Mouse (Mus musculus) heart, embryonic 11.5 days (tissue): ENCODE results near the gene Ube2m. TPM values are rescaled to one million over a fixed set of nuclear protein-coding genes. Genes with fewer than 3 reads are reported as not detected.

ENCODE experiments used
- ATAC-seq: fragments of 200-750 bp; cut with Nextera tagmentation; replicated peaks from 2 replicates; pipeline ENCODE4 v1.8.0; 2017; ENCODE audit warnings: moderate library complexity; ENCODE audit not compliant: insufficient number of reproducible peaks, low FRiP score, low TSS enrichment
- H3K27ac ChIP-seq: fragments of 300-500 bp; sonication (generic); 2 replicates; pipeline ENCODE4 v1.5.1; 2014; ENCODE audit warnings: mild to moderate bottlenecking, low read depth, low read length
- H3K27me3 ChIP-seq: fragments of 300-500 bp; sonication (generic); 2 replicates; pipeline ENCODE4 v1.6.1; 2014; ENCODE audit warnings: mild to moderate bottlenecking, low read length, mixed read lengths; ENCODE audit not compliant: control insufficient read depth, insufficient read depth
- H3K36me3 ChIP-seq: fragments of 300-500 bp; sonication (generic); 2 replicates; pipeline ENCODE4 v1.6.1; 2014; ENCODE audit warnings: mild to moderate bottlenecking, low read length, moderate library complexity, mixed read lengths; ENCODE audit not compliant: control insufficient read depth, insufficient read depth
- H3K4me1 ChIP-seq: fragments of 300-500 bp; sonication (generic); 2 replicates; pipeline ENCODE4 v1.6.1; 2014; ENCODE audit warnings: low read length; ENCODE audit not compliant: control insufficient read depth, insufficient read depth
- H3K4me2 ChIP-seq: fragments of 300-500 bp; sonication (generic); 2 replicates; pipeline ENCODE4 v1.6.1; 2014; ENCODE audit warnings: mild to moderate bottlenecking, moderate library complexity
- H3K4me3 ChIP-seq: fragments of 300-500 bp; sonication (generic); 2 replicates; pipeline ENCODE4 v1.5.1; 2014; ENCODE audit warnings: low read depth, low read length
- H3K9ac ChIP-seq: fragments of 300-500 bp; sonication (generic); 2 replicates; pipeline ENCODE4 v1.6.1; 2014; ENCODE audit warnings: mild to moderate bottlenecking, low read depth, low read length, moderate library complexity
- H3K9me3 ChIP-seq: fragments of 300-500 bp; sonication (generic); replicated peaks from 2 replicates; pipeline ENCODE4 v1.6.1; 2016; ENCODE audit warnings: low read length; ENCODE audit not compliant: control insufficient read depth
- WGBS: fragments of 180-500 bp; shearing (Covaris S2); extraction: QIAGEN DNeasy Blood & Tissue Kit; methylation state at CpG from one replicate; pipeline ENCODE4 v1.1.7; 2014; ENCODE audit not compliant: insufficient replicate concordance; 5-methylcytosine and 5-hydroxymethylcytosine counted together
- polyA plus RNA-seq: library from polyadenylated mRNA; unstranded; fragments of >200 nt; fragmentation: Nextera tagmentation; extraction: Ambion mirVana; gene quantifications from 2 replicates; pipeline ENCODE4 v1.2.1, GENCODE M21; 2014

The Ube2m gene
- polyA plus RNA-seq, 1 experiment from 2014 or later: 172 TPM

DNA sequence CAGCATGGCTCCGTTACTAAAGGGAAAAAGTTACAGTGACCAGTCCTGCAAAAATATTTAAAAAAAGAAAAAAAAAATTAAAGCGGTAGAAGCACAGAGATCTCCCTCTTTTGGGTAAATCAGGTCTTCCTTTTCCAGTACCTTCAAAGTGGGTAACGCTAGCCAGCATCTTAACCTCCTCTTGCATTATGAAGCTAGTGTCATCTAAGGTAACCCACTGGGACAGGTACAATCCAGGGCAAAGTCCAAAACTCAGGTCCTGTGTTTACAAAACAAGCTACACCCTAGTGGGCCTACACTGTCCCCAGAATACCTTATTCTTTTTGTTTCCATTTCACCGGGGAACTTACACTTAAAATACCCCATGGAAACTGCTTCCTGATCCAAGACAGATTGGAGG lies 24.4 kb downstream of the Ube2m start:
- Histone ChIP-seq H3K9me3 (no peaks in the 10 kb centered on the region), H3K36me3 (no peaks in the 10 kb centered on the region), H3K4me2 (no peak overlapping the region), H3K4me3 (no peak overlapping the region), H3K27ac (no peak overlapping the region), H3K9ac (no peak overlapping the region), H3K4me1 (peaks cover 6% of the 10 kb centered on the region; the same call in 1 of the 2 replicates), H3K27me3 (no peaks in the 10 kb centered on the region)
- ATAC-seq: no peak
- WGBS: 59% methylated on average over 4 of the region's 4 CpGs

DNA sequence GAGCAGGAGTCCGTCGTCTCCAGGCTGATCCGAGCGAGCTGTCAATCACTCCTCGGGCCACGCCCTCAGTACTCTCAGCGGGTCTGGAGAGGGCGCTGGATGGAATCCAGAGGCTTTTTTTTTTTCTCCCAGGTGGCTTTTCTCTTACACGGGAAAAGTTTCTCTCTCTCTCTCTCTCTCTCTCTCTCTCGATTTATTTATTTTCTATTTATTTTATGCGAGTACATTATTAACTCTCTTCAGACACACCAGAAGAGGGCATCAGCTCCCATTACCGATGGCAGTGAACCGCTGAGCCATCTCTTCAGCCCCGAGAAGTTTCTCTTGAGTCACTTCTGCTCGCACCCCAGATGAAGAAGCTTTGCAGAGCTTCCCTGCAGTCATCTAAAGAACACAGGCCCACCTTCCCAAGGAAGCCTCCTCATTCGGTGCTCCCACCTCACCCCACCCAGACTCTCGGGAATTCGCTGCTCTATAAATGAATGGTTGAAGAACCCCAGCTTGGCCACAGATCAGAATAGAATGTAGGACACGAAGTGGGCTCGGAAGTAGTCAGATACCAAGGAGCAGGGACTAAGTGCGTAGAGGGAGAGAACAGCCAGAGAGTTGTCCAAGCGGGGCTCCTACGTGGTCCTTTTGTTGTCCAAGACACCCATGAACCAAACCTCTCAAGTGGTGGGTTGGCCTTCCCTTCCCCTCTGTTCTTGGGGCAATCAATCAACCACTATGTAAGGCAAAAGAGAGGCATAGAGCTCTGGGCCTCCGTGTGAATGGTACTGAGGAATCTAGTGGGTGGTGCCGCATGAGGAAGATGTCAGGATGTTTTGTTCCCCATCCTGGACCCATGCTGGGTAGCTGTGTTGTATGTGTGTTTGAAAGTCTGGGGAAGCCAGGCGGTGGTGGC lies 27.8 kb downstream of the Ube2m start, which contains the start of gene Zbtb45:
Gene Zbtb45 (minus strand): TSS at position 30 of the 904 bp plus-strand sequence.
- Histone ChIP-seq H3K4me3 (peak within 1 kb of the TSS; percentile 70), H3K9me3 (no peaks in the 10 kb centered on the region), H3K36me3 (no peaks in the 10 kb centered on the region), H3K27ac (peak within 1 kb of the TSS; percentile 94), H3K27me3 (peaks cover 14% of the 10 kb centered on the region), H3K4me2 (peak within 1 kb of the TSS; percentile 93), H3K9ac (peak within 1 kb of the TSS; percentile 91), H3K4me1 (peaks cover 13% of the 10 kb centered on the region; the same call in 1 of the 2 replicates)
- WGBS: 15% methylated on average over 26 of the region's 26 CpGs
- no peak; the same call in 1 of the 2 replicates for ATAC-seq

DNA sequence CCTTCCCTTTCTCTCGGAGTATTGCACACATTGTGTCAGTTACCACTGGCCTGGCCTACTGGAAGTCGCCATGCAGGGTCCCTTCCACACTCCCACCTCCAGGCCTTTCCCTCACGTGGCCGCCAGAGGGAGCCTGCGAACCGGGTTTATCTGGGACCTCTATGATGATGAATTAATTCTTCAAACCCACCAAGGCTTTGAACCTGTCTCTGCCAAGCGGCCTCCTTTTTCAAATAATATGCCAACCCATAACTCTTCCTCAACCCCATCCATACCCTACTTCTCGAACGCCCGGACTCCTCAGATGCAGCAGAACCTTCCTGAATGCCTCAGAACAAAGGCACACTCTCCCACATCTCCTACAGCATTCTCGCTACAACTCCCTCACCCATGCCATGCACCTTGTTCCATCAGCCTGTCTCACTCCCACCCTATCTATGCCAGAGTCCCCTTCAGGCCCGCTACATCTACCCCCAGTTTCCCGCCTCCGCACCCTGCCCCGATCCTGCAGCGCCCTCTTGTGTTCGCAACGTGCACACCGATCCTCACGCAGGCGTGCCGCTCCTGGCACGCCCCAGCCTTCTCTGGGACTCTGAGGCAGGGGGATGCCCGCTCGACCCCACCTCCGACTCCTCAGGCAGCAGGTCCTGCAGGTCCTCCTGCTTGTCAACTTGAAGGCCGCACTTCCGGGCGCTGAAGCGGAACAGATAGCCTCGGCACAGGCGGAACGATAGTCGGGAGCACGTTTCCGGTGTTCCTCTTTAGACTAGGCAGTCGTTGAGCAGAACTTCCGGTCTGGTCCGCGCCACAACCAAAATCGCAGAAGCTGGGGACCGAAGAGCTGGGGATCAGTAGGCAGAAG lies 28.7 kb downstream of the Ube2m start:
- Histone ChIP-seq H3K9ac (peak overlapping the region; percentile 91), H3K4me3 (peak overlapping the region; percentile 70), H3K27ac (peak overlapping the region; percentile 94), H3K36me3 (no peaks in the 10 kb centered on the region), H3K4me2 (peak overlapping the region; percentile 93), H3K9me3 (no peaks in the 10 kb centered on the region), H3K4me1 (peaks cover 13% of the 10 kb centered on the region; the same call in 1 of the 2 replicates), H3K27me3 (peaks cover 14% of the 10 kb centered on the region)
- 1% methylated on average over 42 of the region's 42 CpGs for WGBS
- peak; percentile 81 for ATAC-seq

DNA sequence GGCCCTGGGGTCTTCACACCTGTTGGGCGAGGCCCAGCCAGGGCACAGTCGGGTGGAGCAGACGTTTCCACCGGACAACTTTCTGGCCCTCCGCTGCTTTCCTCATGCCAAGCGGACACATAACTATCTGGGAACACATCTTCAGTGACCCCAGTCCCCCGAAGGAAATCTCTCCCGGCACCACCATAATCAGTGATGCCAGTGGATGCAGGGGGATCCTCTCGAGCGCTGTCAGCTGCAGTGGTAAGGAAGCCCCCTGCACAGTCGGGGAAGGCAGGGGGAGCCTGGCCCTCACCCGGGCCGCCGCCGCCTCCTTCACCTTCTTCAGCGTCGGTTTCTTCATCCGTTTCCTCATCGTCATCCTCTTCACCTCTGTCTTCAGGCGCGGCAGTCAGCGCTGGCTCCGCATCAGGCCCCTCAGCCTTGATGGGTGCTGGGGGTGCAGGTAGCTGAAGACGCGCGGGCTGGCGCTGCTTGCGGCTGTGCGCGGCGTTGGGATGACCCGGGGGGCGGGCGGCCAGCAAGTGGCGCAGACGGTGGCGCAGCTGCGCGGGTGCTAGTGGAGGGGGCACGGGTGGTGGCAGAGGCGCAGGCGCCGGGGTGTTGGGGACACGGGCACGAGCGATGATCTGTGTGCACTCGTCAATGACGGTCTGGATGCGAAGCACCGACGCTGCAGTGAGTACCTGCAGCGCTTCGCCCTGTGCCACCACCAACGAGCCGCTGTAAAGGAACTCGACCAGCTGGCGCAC lies 30.6 kb downstream of the Ube2m start:
- peaks cover 14% of the 10 kb centered on the region for H3K27me3 ChIP-seq
- H3K9me3 ChIP-seq: no peaks in the 10 kb centered on the region
- WGBS: 30% methylated on average over 57 of the region's 57 CpGs
- peak overlapping the region; percentile 44 for H3K4me2 ChIP-seq
- no peak overlapping the region for H3K27ac ChIP-seq
- H3K36me3 ChIP-seq: no peaks in the 10 kb centered on the region
- peaks cover 13% of the 10 kb centered on the region; the same call in 1 of the 2 replicates for H3K4me1 ChIP-seq
- H3K9ac ChIP-seq: peak overlapping the region; percentile 58; the same call in 1 of the 2 replicates
- H3K4me3 ChIP-seq: peak overlapping the region; percentile 19; the same call in 1 of the 2 replicates
- no peak for ATAC-seq

DNA sequence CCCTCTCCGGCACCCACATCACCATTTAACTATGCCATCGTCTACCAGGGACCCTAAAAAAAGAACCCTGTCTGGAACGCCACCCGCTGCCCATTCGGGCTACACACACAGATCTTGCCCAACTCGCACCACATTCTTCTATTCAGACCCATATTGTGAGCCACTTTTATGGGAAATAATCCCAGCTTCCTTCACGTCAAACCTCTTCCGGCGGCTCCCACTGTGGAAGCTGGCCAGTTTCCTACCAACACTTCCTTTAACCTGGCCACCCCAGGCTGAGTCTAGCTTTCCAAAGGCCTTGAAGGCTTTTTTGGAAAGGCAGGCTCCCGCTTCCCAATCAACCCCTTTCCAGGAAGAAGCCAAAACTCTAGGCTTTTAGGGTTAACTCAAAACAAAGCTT lies 31.5 kb downstream of the Ube2m start:
- Histone ChIP-seq H3K9me3 (no peaks in the 10 kb centered on the region), H3K27ac (no peak overlapping the region), H3K4me2 (no peak overlapping the region), H3K4me3 (no peak overlapping the region), H3K9ac (no peak overlapping the region), H3K4me1 (peaks cover 13% of the 10 kb centered on the region; the same call in 1 of the 2 replicates), H3K27me3 (peaks cover 14% of the 10 kb centered on the region), H3K36me3 (no peaks in the 10 kb centered on the region)
- no peak for ATAC-seq
- WGBS: 84% methylated on average over 10 of the region's 10 CpGs

DNA sequence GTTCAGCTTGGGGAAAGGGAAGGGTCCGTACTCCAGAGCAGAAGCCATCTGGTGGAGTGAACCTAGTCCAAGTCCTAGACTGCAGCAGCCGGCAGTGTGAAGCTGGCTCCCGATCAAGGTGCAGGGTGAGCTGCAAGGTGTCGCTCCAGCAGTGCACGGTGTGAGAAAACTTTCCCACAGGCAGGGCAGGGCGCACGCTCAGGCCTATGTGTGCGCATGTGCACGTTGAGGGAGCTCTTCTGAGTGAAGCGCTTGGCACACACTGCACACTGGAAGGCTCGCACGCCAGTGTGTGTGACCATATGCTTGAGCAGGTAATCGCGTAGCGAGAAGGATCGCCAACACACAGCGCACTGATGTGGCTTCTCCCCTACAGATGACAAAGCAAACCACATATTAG lies 32.1 kb downstream of the Ube2m start:
- Histone ChIP-seq H3K4me3 (no peak overlapping the region), H3K27me3 (peaks cover 14% of the 10 kb centered on the region), H3K9ac (no peak overlapping the region), H3K36me3 (no peaks in the 10 kb centered on the region), H3K4me2 (no peak overlapping the region), H3K4me1 (peaks cover 13% of the 10 kb centered on the region; the same call in 1 of the 2 replicates), H3K27ac (no peak overlapping the region), H3K9me3 (no peaks in the 10 kb centered on the region)
- WGBS: 82% methylated on average over 17 of the region's 17 CpGs
- ATAC-seq: no peak

DNA sequence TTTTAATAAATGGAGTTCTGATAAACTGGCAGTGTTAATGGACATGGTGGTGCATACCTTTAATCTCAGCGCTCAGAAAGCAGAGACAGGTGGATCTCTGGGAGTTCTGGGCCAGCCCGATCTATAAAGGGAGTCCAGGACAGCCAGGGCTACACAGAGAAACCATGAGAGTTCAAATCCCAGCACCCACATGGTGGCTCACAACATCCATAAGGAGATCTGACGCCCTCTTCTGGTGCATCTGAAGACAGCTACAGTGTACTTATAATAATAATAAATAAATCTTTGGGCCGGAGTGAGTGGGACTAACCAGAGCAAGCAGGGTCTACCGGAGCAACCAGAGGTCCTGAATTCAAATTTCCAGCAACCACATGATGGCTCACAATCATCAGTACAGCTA lies 34.7 kb downstream of the Ube2m start:
- WGBS: 74% methylated on average over 5 of the region's 5 CpGs
- Histone ChIP-seq H3K36me3 (no peaks in the 10 kb centered on the region), H3K9ac (no peak overlapping the region), H3K4me2 (no peak overlapping the region), H3K4me3 (no peak overlapping the region), H3K27me3 (peaks cover 14% of the 10 kb centered on the region), H3K4me1 (peaks cover 7% of the 10 kb centered on the region; the same call in 1 of the 2 replicates), H3K9me3 (no peaks in the 10 kb centered on the region), H3K27ac (no peak overlapping the region)
- ATAC-seq: no peak

DNA sequence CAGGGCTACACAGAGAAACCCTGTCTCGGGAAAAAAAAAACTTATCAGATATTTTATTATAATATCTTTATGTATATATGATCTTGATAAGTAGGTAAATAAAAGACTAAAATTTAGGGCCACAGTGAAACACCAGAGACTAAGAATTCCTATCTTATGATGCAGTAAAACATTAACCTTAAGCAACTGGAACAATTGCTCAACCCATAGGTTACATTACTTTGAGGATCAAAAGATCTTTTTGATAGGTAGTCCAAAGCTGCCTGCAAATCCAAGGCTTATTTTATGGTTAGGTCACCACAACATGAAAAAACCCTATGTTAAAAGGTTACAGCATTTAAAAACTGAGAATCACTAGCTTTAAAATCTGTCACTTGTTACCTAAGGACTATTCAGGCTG lies 36.5 kb downstream of the Ube2m start:
- H3K27ac ChIP-seq: no peak overlapping the region
- H3K4me2 ChIP-seq: no peak overlapping the region
- H3K4me3 ChIP-seq: no peak overlapping the region
- no peaks in the 10 kb centered on the region for H3K4me1 ChIP-seq
- H3K36me3 ChIP-seq: no peaks in the 10 kb centered on the region
- no peaks in the 10 kb centered on the region for H3K9me3 ChIP-seq
- no peak for ATAC-seq
- 54% methylated on average over 1 of the region's 1 CpGs for WGBS
- no peak overlapping the region for H3K9ac ChIP-seq
- no peaks in the 10 kb centered on the region for H3K27me3 ChIP-seq
